In the genomic region with DNA sequence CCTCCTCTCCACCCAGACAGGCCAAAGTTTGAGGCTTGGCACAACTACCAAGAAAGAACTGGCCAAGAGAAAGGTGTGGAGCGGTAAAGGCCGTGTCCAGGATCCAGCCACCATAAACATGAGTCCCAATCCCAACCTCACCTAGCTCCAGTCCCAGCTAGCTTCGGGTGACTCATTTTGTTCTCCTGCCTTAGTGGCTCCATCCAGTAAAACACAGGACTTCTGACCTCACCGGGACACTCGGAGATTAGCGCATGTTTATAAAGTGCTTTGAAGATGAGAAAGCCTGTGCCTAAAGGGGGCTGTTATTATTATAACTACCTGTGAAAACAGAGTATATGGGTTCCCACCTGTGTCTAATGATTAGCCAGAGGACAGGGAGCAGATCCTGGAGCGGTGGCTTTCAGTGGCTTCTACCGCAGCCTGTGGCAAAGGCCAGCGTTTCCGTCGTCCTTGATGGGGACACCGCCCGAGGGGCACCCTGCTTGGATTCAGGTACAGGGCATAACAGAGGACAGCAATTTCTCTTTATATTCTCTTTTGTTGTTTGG, we compare ENCODE assay signal across 20 mouse cellular contexts.
"Had no signal": no experiment of that assay in that cellular context is flagged by ENCODE, and none has a peak within 500 bp of the region (broad histone marks: within the 10 kb centered on the region; RNA-seq: fewer than 3 reads in every experiment).

No protein-coding gene starts in this region.

- H3K9me3 ChIP-seq: liver, embryonic 13.5 days; liver, embryonic 15.5 days; lung, embryonic 15.5 days; midbrain, embryonic 13.5 days; midbrain, embryonic 15.5 days; neural tube, embryonic 13.5 days; neural tube, embryonic 15.5 days had no signal

- H3K4me3 ChIP-seq: liver, embryonic 13.5 days; liver, embryonic 15.5 days; lung, embryonic 15.5 days; megakaryocyte, embryonic 14.5 days; midbrain, embryonic 13.5 days; midbrain, embryonic 15.5 days; neural tube, embryonic 13.5 days; neural tube, embryonic 15.5 days had no signal

- DNase-seq: liver, embryonic 13.5 days; liver, postnatal 0 days; lung, adult 2 months; lung, postnatal 14 days; lung, postnatal 36 days; right cerebral cortex, postnatal 25 days; right cerebral cortex, postnatal 4 days; thymus, adult 2 months; thymus, postnatal 25 days; thymus, postnatal 4 days had no signal

- H3K4me2 ChIP-seq: liver, embryonic 13.5 days; liver, embryonic 15.5 days; lung, embryonic 15.5 days; midbrain, embryonic 11.5 days; midbrain, embryonic 13.5 days; midbrain, embryonic 15.5 days; neural tube, embryonic 13.5 days; neural tube, embryonic 15.5 days had no signal

- H3K36me3 ChIP-seq: liver, embryonic 13.5 days; liver, embryonic 15.5 days; lung, embryonic 15.5 days; midbrain, embryonic 13.5 days; midbrain, embryonic 15.5 days; neural tube, embryonic 13.5 days; neural tube, embryonic 15.5 days had no signal

- ATAC-seq: liver, postnatal 0 days; lung, postnatal 0 days; midbrain, embryonic 13.5 days; midbrain, embryonic 15.5 days had no signal

- H3K27ac ChIP-seq: liver, embryonic 13.5 days; liver, embryonic 15.5 days; lung, embryonic 15.5 days; macrophage; midbrain, embryonic 13.5 days; midbrain, embryonic 15.5 days; neural tube, embryonic 13.5 days; neural tube, embryonic 15.5 days had no signal

- H3K9ac ChIP-seq: liver, embryonic 13.5 days; liver, embryonic 15.5 days; liver, postnatal 0 days; lung, embryonic 15.5 days; midbrain, embryonic 13.5 days; midbrain, embryonic 15.5 days; neural tube, embryonic 13.5 days; neural tube, embryonic 15.5 days had no signal

- H3K4me1 ChIP-seq: liver, embryonic 13.5 days; liver, embryonic 15.5 days; megakaryocyte, embryonic 14.5 days; midbrain, embryonic 15.5 days had no signal

- H3K27me3 ChIP-seq: liver, embryonic 13.5 days; liver, embryonic 15.5 days; lung, embryonic 15.5 days; megakaryocyte, embryonic 14.5 days; midbrain, embryonic 13.5 days; midbrain, embryonic 15.5 days; neural tube, embryonic 13.5 days; neural tube, embryonic 15.5 days had no signal
